Mouse (Mus musculus) CH12.LX (cell line): ENCODE results near the gene Cntrob. TPM values are rescaled to one million over a fixed set of nuclear protein-coding genes. Genes with fewer than 3 reads are reported as not detected.

Experiments used
- DNase-seq: peaks from one replicate; pipeline ENCODE4 v3.0.0-alpha.2; 2013; ENCODE audit errors: extremely low read depth
- H3K27ac ChIP-seq: 2 replicates; pipeline ENCODE4 v1.5.1; 2012; ENCODE audit warnings: low read depth, mild to moderate bottlenecking, control low read depth, moderate library complexity; ENCODE audit not compliant: insufficient read depth
- H3K27me3 ChIP-seq: replicated peaks from 2 replicates; pipeline ENCODE3; 2012; ENCODE audit warnings: inconsistent platforms
- H3K36me3 ChIP-seq, 2 experiments: replicated peaks in 1 of 2; 2 replicates each; pipeline versions ENCODE3 to v1.6.1; 2012; ENCODE audit warnings: inconsistent platforms in 1 of 2, low read length in 1 of 2, mild to moderate bottlenecking in 1 of 2, mixed read lengths in 1 of 2, moderate library complexity in 1 of 2; ENCODE audit not compliant: control insufficient read depth in 1 of 2, insufficient read depth in 1 of 2
- H3K4me1 ChIP-seq, 2 experiments: 2 replicates each; pipeline ENCODE4 v1.6.1; 2012; ENCODE audit warnings: inconsistent platforms in 1 of 2, moderate library complexity in 1 of 2; ENCODE audit not compliant: insufficient read depth in 2 of 2, control insufficient read depth in 1 of 2
- H3K4me2 ChIP-seq: 2 replicates; pipeline ENCODE4 v1.6.1; 2012; ENCODE audit warnings: low read depth, mild to moderate bottlenecking, control low read depth; ENCODE audit not compliant: poor library complexity, insufficient read depth, severe bottlenecking
- H3K4me3 ChIP-seq, 3 experiments: fragments of 150-350 bp in 1 of 3; sonication (generic) in 1 of 3; replicated peaks in 1 of 3; 2 replicates each; pipeline versions ENCODE3 to v1.5.1; 2011 to 2012; ENCODE audit warnings: low read depth in 2 of 3, low read length in 2 of 3, mild to moderate bottlenecking in 2 of 3, moderate library complexity in 2 of 3, control low read depth in 1 of 3, improper control_type of control experiment in 1 of 3, inconsistent platforms in 1 of 3, mixed read lengths in 1 of 3; ENCODE audit not compliant: poor library complexity in 1 of 3
- H3K79me2 ChIP-seq: replicated peaks from 2 replicates; pipeline ENCODE4 v1.6.1; 2012; ENCODE audit warnings: mild to moderate bottlenecking, moderate library complexity; ENCODE audit not compliant: control insufficient read depth, poor library complexity, insufficient read depth, severe bottlenecking; ENCODE audit errors: extremely low read depth
- H3K9ac ChIP-seq: 2 replicates; pipeline ENCODE4 v1.6.1; 2012; ENCODE audit warnings: low read depth, mild to moderate bottlenecking, control low read depth, moderate library complexity; ENCODE audit not compliant: insufficient read depth
- H3K9me3 ChIP-seq: replicated peaks from 2 replicates; pipeline ENCODE3; 2012; ENCODE audit warnings: low read length, inconsistent platforms, mixed read lengths
- CHD1 ChIP-seq: IDR thresholded peaks from 2 replicates; pipeline ENCODE4 v1.6.1; 2012; ENCODE audit warnings: low read depth, low read length, improper control_type of control experiment, inconsistent platforms
- CHD2 ChIP-seq: IDR thresholded peaks from 2 replicates; pipeline ENCODE4 v1.6.1; 2011; ENCODE audit warnings: low read length, improper control_type of control experiment
- CTCF ChIP-seq, 2 experiments: IDR thresholded peaks in 1 of 2; conservative IDR thresholded peaks in 1 of 2; 2 replicates each; pipeline ENCODE4 v1.5.1; 2011 to 2012; ENCODE audit warnings: low read depth in 2 of 2, low read length in 2 of 2, improper control_type of control experiment in 1 of 2, inconsistent platforms in 1 of 2, mild to moderate bottlenecking in 1 of 2, moderate library complexity in 1 of 2
- E2F4 ChIP-seq: IDR thresholded peaks from 2 replicates; pipeline ENCODE4 v1.6.1; 2011; ENCODE audit warnings: low read depth, low read length, improper control_type of control experiment; ENCODE audit not compliant: insufficient replicate concordance
- ELF1 ChIP-seq: IDR thresholded peaks from 2 replicates; pipeline ENCODE4 v1.6.1; 2014; ENCODE audit warnings: low read depth, mild to moderate bottlenecking, inconsistent platforms, low read length, improper control_type of control experiment
- EP300 ChIP-seq: IDR thresholded peaks from 2 replicates; pipeline ENCODE4 v1.6.1; 2011; ENCODE audit warnings: low read length, improper control_type of control experiment
- ETS1 ChIP-seq: conservative IDR thresholded peaks from 2 replicates; pipeline ENCODE4 v1.6.1; 2012; ENCODE audit warnings: low read depth, mild to moderate bottlenecking, inconsistent platforms, low read length, improper control_type of control experiment, moderate library complexity
- GABPA ChIP-seq: IDR thresholded peaks from 2 replicates; pipeline ENCODE4 v1.6.1; 2012; ENCODE audit warnings: low read depth, low read length, improper control_type of control experiment, inconsistent platforms; ENCODE audit not compliant: insufficient replicate concordance
- HCFC1 ChIP-seq: IDR thresholded peaks from 2 replicates; pipeline ENCODE4 v1.6.1; 2012; ENCODE audit warnings: low read depth, mild to moderate bottlenecking, inconsistent platforms, low read length, improper control_type of control experiment
- IRF4 ChIP-seq: IDR thresholded peaks from 2 replicates; pipeline ENCODE4 v1.6.1; 2014; ENCODE audit warnings: low read depth, mild to moderate bottlenecking, inconsistent platforms, low read length, improper control_type of control experiment
- JUN ChIP-seq: IDR thresholded peaks from 2 replicates; pipeline ENCODE4 v1.6.1; 2011; ENCODE audit warnings: low read depth, mild to moderate bottlenecking, low read length, improper control_type of control experiment, moderate library complexity; ENCODE audit not compliant: insufficient read depth
- JUND ChIP-seq: conservative IDR thresholded peaks from 2 replicates; pipeline ENCODE4 v1.6.1; 2011; ENCODE audit warnings: low read depth, low read length, improper control_type of control experiment
- KAT2A ChIP-seq: IDR thresholded peaks from 2 replicates; pipeline ENCODE4 v1.6.1; 2012; ENCODE audit warnings: low read length, improper control_type of control experiment, inconsistent platforms; ENCODE audit not compliant: insufficient replicate concordance
- MAFK ChIP-seq: IDR thresholded peaks from 2 replicates; pipeline ENCODE4 v1.6.1; 2011; ENCODE audit warnings: low read length, improper control_type of control experiment; ENCODE audit not compliant: insufficient replicate concordance
- MAX ChIP-seq: IDR thresholded peaks from 2 replicates; pipeline ENCODE4 v1.6.1; 2011; ENCODE audit warnings: low read length, improper control_type of control experiment
- MAZ ChIP-seq: IDR thresholded peaks from 2 replicates; pipeline ENCODE4 v1.6.1; 2012; ENCODE audit warnings: low read depth, mild to moderate bottlenecking, inconsistent platforms, low read length, improper control_type of control experiment, moderate library complexity
- MEF2A ChIP-seq: IDR thresholded peaks from 2 replicates; pipeline ENCODE4 v1.6.1; 2014; ENCODE audit warnings: low read depth, mild to moderate bottlenecking, inconsistent platforms, low read length, improper control_type of control experiment, borderline replicate concordance
- MXI1 ChIP-seq: IDR thresholded peaks from 2 replicates; pipeline ENCODE4 v1.6.1; 2011; ENCODE audit warnings: mild to moderate bottlenecking, low read depth, low read length, improper control_type of control experiment
- MYC ChIP-seq: IDR thresholded peaks from 2 replicates; pipeline ENCODE4 v1.6.1; 2011; ENCODE audit warnings: low read depth, mild to moderate bottlenecking, improper control_type of control experiment, low read length
- NELFE ChIP-seq: IDR thresholded peaks from 2 replicates; pipeline ENCODE4 v1.6.1; 2011; ENCODE audit warnings: low read depth, low read length, improper control_type of control experiment
- POLR2A ChIP-seq: IDR thresholded peaks from 2 replicates; pipeline ENCODE4 v1.6.1; 2011; ENCODE audit warnings: low read depth, mild to moderate bottlenecking, improper control_type of control experiment, low read length
- SIN3A ChIP-seq: IDR thresholded peaks from 2 replicates; pipeline ENCODE4 v1.6.1; 2012; ENCODE audit warnings: low read length, improper control_type of control experiment, inconsistent platforms
- SMC3 ChIP-seq: IDR thresholded peaks from 2 replicates; pipeline ENCODE4 v1.6.1; 2011; ENCODE audit warnings: low read depth, low read length, improper control_type of control experiment
- TBP ChIP-seq: conservative IDR thresholded peaks from 2 replicates; pipeline ENCODE4 v1.6.1; 2011; ENCODE audit warnings: low read depth, low read length, improper control_type of control experiment
- UBTF ChIP-seq: IDR thresholded peaks from 2 replicates; pipeline ENCODE4 v1.6.1; 2012; ENCODE audit warnings: low read depth, mild to moderate bottlenecking, inconsistent platforms, low read length, improper control_type of control experiment, moderate library complexity
- USF1 ChIP-seq: IDR thresholded peaks from 2 replicates; pipeline ENCODE4 v1.6.1; 2014; ENCODE audit warnings: low read depth, mild to moderate bottlenecking, inconsistent platforms, low read length, improper control_type of control experiment
- ZC3H11A ChIP-seq: IDR thresholded peaks from 2 replicates; pipeline ENCODE4 v1.6.1; 2012; ENCODE audit warnings: low read depth, mild to moderate bottlenecking, inconsistent platforms, low read length, improper control_type of control experiment
- ZKSCAN1 ChIP-seq: IDR thresholded peaks from 2 replicates; pipeline ENCODE4 v1.6.1; 2012; ENCODE audit warnings: low read depth, inconsistent platforms, low read length, improper control_type of control experiment, borderline replicate concordance
- dilution Hi-C: fragments of 300-500 bp; cut with MboI; formaldehyde crosslinking; loops from 2 replicates; pipeline ENCODE4 v1.14.3; 2020; ENCODE audit warnings: low sequenced_read_pairs; ENCODE audit not compliant: extremely low pct_unique_long_range_greater_than_20kb, extremely low pct_ligation_motif_present
- in situ Hi-C: fragments of 300-500 bp; cut with MboI; formaldehyde crosslinking; loops from 3 replicates; pipeline ENCODE4 v1.14.3; 2019; ENCODE audit warnings: low sequenced_read_pairs, low pct_ligation_motif_present, low pct_unique_long_range_greater_than_20kb, mixed read lengths
- polyA plus RNA-seq: library from polyadenylated mRNA; unstranded; fragments of >175 nt; gene quantifications from 2 replicates; pipeline ENCODE4 v1.2.1, GENCODE M21; 2012; ENCODE audit warnings: low read depth; ENCODE audit not compliant: insufficient read length
- total RNA-seq, 2 experiments: library from RNA; depleted of rRNA; stranded (reverse); fragments of 300-350 nt in 1 of 2; fragments of >200 nt in 1 of 2; gene quantifications; 2 replicates each; pipeline ENCODE4 v1.2.3; 2012 to 2014

Gene Cntrob
- total and polyA plus RNA-seq, 3 experiments = 16.4 to 36.6 (median 18.9) TPM

DNA sequence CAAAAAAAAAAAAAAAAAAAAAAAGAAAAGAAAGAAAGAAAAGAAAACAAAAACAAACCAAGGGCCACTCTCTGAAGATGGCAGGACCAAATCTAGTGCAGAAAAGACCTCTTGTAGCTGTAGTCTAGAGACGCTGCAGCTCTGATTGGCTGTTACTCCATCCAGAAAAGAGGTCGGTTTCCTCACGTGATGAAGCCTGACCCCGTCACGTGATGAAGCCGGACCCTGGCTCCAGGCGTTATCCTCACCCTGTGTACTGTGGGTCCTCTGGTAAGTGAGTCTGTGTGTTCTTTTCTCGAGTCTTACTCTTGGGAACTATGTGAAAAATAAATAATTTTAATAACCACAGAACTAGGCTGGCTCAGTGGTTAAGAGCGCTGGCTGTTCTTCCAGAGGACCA lies 58.2 kb downstream of the Cntrob start:
- Histone ChIP-seq H3K79me2 (no peaks in the 10 kb centered on the region), H3K9me3 (no peaks in the 10 kb centered on the region), H3K4me3 (no peak overlapping the region), H3K9ac (no peak overlapping the region), H3K4me1 (peaks cover 4 to 54% of the 10 kb centered on the region in 2 experiments; a peak in 3 of 4 replicates), H3K4me2 (no peak overlapping the region), H3K27me3 (no peaks in the 10 kb centered on the region), H3K36me3 (no peaks in the 10 kb centered on the region), H3K27ac (no peak overlapping the region)
- no peak for DNase-seq
- no peak for TF ChIP-seq MAX
- no peak for TF ChIP-seq SMC3
- no peak for TF ChIP-seq JUN
- no peak for TF ChIP-seq TBP
- TF ChIP-seq MYC = no peak
- no peak for TF ChIP-seq ZKSCAN1
- TF ChIP-seq GABPA = no peak
- no peak for TF ChIP-seq HCFC1
- TF ChIP-seq ELF1 = no peak
- TF ChIP-seq CTCF (conservative IDR thresholded peaks at IDR 0.05 in 1 of 2, IDR thresholded peaks at IDR 0.05 in 1 of 2; ENCODE audit: low read depth in 2 of 2, low read length in 2 of 2) = no peak
- TF ChIP-seq USF1 = no peak
- no peak for TF ChIP-seq E2F4
- TF ChIP-seq CHD2 = no peak
- TF ChIP-seq MAFK = no peak
- no peak for TF ChIP-seq ZC3H11A
- TF ChIP-seq ETS1 = no peak
- no peak for TF ChIP-seq CHD1
- TF ChIP-seq NELFE = no peak
- TF ChIP-seq MEF2A = no peak
- TF ChIP-seq MAZ = no peak
- dilution Hi-C loops = no loop called here
- in situ Hi-C loops = loop anchor here (5.0 kb wide), 2 partner anchors 102 to 132 kb away; partner anchors contain the start of genes Chd3, Cyb5d1, Naa38 and Tmem88

DNA sequence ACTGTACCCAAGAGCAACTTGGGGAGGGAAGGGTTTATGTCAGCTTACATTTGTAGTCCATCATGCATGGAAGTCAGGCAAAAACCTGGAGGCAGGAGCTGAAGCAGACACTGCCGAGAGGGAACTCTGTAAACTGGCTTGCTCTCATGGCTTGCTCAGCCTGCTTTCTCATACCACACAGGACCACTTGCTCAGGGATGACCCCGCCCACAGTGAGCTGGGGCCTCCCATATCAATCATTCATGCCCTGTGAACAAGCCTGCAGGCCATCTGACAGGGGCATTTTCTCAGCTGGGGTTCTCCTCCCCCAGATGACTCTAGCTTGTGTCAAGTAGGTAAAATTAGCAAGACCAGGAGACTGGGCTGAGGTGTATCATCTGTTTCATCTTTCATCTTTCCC lies 59.3 kb downstream of the Cntrob start:
- no peaks in the 10 kb centered on the region for H3K79me2 ChIP-seq
- no peaks in the 10 kb centered on the region for H3K27me3 ChIP-seq
- TF ChIP-seq ELF1 (no peak), IRF4 (no peak), USF1 (no peak), CHD2 (no peak), ZKSCAN1 (no peak), UBTF (no peak), JUND (no peak), SIN3A (no peak), EP300 (no peak), MAZ (no peak), ETS1 (no peak), KAT2A (no peak), POLR2A (no peak), MEF2A (no peak), HCFC1 (no peak), JUN (no peak), TBP (no peak), MXI1 (no peak), MAX (no peak)
- TF ChIP-seq, all 38 proteins: peak for 0
- Histone ChIP-seq H3K4me3 (no peak overlapping the region), H3K9ac (no peak overlapping the region), H3K9me3 (no peaks in the 10 kb centered on the region), H3K36me3 (no peaks in the 10 kb centered on the region), H3K27ac (no peak overlapping the region), H3K4me2 (no peak overlapping the region), H3K4me1 (peaks cover 8 to 56% of the 10 kb centered on the region in 2 experiments)
- dilution Hi-C loops = no loop called here
- in situ Hi-C loops = no loop called here
- no peak for DNase-seq
